Mouse (Mus musculus) heart, embryonic 12.5 days (tissue): ENCODE data around the gene Paqr6. TPM values are rescaled to one million over a fixed set of nuclear protein-coding genes. Genes with fewer than 3 reads are reported as not detected.

Experiments
- ATAC-seq: fragments of 200-750 bp; cut with Nextera tagmentation; 2 replicates; pipeline ENCODE4 v1.8.0; 2017; ENCODE audit warnings: moderate TSS enrichment, moderate library complexity; ENCODE audit not compliant: insufficient number of reproducible peaks, low FRiP score
- H3K27ac ChIP-seq: fragments of 300-500 bp; sonication (generic); 2 replicates; pipeline ENCODE4 v1.5.1; 2016; ENCODE audit warnings: mild to moderate bottlenecking, moderate library complexity; ENCODE audit not compliant: poor library complexity, severe bottlenecking
- H3K27me3 ChIP-seq: fragments of 300-500 bp; sonication (generic); replicated peaks from 2 replicates; pipeline ENCODE4 v1.6.1; 2016; ENCODE audit warnings: mild to moderate bottlenecking, moderate library complexity
- H3K36me3 ChIP-seq: fragments of 300-500 bp; sonication (generic); 2 replicates; pipeline ENCODE4 v1.6.1; 2016; ENCODE audit warnings: mild to moderate bottlenecking, moderate library complexity
- H3K4me1 ChIP-seq: fragments of 300-500 bp; sonication (generic); replicated peaks from 2 replicates; pipeline ENCODE4 v1.6.1; 2016; ENCODE audit warnings: mild to moderate bottlenecking
- H3K4me2 ChIP-seq: fragments of 300-500 bp; sonication (generic); 2 replicates; pipeline ENCODE4 v1.6.1; 2016; ENCODE audit warnings: mild to moderate bottlenecking, moderate library complexity
- H3K4me3 ChIP-seq: fragments of 300-500 bp; sonication (generic); 2 replicates; pipeline ENCODE4 v1.5.1; 2016; ENCODE audit warnings: mild to moderate bottlenecking
- H3K9ac ChIP-seq: fragments of 300-500 bp; sonication (generic); 2 replicates; pipeline ENCODE4 v1.6.1; 2016; ENCODE audit warnings: mild to moderate bottlenecking, moderate library complexity
- H3K9me3 ChIP-seq: fragments of 300-500 bp; sonication (generic); replicated peaks from 2 replicates; pipeline ENCODE4 v1.6.1; 2016; ENCODE audit warnings: mild to moderate bottlenecking, moderate library complexity
- WGBS: fragments of 180-500 bp; shearing (Covaris S2); methylation state at CpG from one replicate; pipeline ENCODE4 v1.1.7; 2016; 5-methylcytosine and 5-hydroxymethylcytosine counted together
- polyA plus RNA-seq: library from polyadenylated mRNA; unstranded; fragments of >200 nt; fragmentation: Nextera tagmentation; extraction: Ambion mirVana; gene quantifications from 2 replicates; pipeline ENCODE4 v1.2.1, GENCODE M21; 2016

Paqr6 gene
- polyA plus RNA-seq, 1 experiment from 2014 or later = 4.3 TPM

- no peak for ATAC-seq
- Histone ChIP-seq H3K27me3 (no peaks in the 10 kb centered on the region), H3K4me3 (no peak overlapping the region), H3K27ac (no peak overlapping the region), H3K9ac (no peak overlapping the region), H3K9me3 (no peaks in the 10 kb centered on the region), H3K36me3 (peaks cover 58% of the 10 kb centered on the region), H3K4me2 (no peak overlapping the region), H3K4me1 (no peaks in the 10 kb centered on the region)
- WGBS = 93% methylated on average over 6 of the region's 6 CpGs
These were observed 30.9 kb downstream of the Paqr6 start for GRCm38 (mm10) chr3:88395288-88395687.

DNA sequence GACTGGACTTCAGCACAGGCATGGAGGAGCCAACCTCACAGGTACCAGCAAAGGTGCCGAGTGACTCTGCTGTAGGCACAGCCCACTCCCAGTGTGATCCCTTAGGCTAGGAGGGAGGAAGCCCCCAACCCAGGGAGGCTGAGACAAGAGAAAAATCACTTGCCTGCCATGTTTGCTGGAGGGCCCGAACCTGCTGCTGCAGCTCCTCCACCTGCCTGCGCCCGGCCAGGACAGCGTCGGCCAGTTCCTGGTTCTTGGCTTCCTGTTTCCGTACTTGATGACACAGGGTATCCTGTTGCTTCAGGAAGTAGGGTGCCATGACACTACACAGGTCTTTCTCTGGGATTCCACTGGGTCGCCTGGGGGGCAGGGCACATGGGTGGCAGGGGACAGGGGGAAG, 31.4 kb downstream of the Paqr6 start:
- WGBS = 76% methylated on average over 8 of the region's 8 CpGs
- no peaks in the 10 kb centered on the region for H3K9me3 ChIP-seq
- no peaks in the 10 kb centered on the region for H3K4me1 ChIP-seq
- no peak overlapping the region for H3K4me3 ChIP-seq
- no peak overlapping the region for H3K27ac ChIP-seq
- H3K27me3 ChIP-seq = no peaks in the 10 kb centered on the region
- no peak overlapping the region for H3K9ac ChIP-seq
- peaks cover 59% of the 10 kb centered on the region for H3K36me3 ChIP-seq
- no peak for ATAC-seq
- no peak overlapping the region for H3K4me2 ChIP-seq

- Histone ChIP-seq H3K27me3 (no peaks in the 10 kb centered on the region), H3K9me3 (no peaks in the 10 kb centered on the region), H3K4me2 (no peak overlapping the region), H3K4me1 (no peaks in the 10 kb centered on the region), H3K4me3 (no peak overlapping the region), H3K27ac (no peak overlapping the region), H3K9ac (no peak overlapping the region), H3K36me3 (peaks cover 71% of the 10 kb centered on the region)
- 84% methylated on average over 2 of the region's 2 CpGs for WGBS
- no peak for ATAC-seq
These were observed 34.3 kb downstream of the Paqr6 start for GRCm38 (mm10) chr3:88398666-88399065.

- Histone ChIP-seq H3K9ac (no peak overlapping the region), H3K4me1 (peaks cover 14% of the 10 kb centered on the region), H3K9me3 (no peaks in the 10 kb centered on the region), H3K27ac (no peak overlapping the region), H3K27me3 (no peaks in the 10 kb centered on the region), H3K36me3 (peaks cover 35% of the 10 kb centered on the region), H3K4me3 (no peak overlapping the region), H3K4me2 (no peak overlapping the region)
- WGBS = 93% methylated on average over 10 of the region's 10 CpGs
- no peak for ATAC-seq
These were observed 39.3 kb downstream of the Paqr6 start for GRCm38 (mm10) chr3:88403522-88404230.

GRCm38 (mm10) chr3:88407090-88407489, 42.7 kb downstream of the Paqr6 start:
- H3K4me2 ChIP-seq = no peak overlapping the region
- no peak for ATAC-seq
- H3K36me3 ChIP-seq = peaks cover 19% of the 10 kb centered on the region
- WGBS = 1% methylated on average over 2 of the region's 2 CpGs
- no peaks in the 10 kb centered on the region for H3K9me3 ChIP-seq
- H3K4me1 ChIP-seq = peaks cover 31% of the 10 kb centered on the region
- no peak overlapping the region for H3K27ac ChIP-seq
- no peak overlapping the region; the same call in 1 of the 2 replicates for H3K9ac ChIP-seq
- H3K27me3 ChIP-seq = no peaks in the 10 kb centered on the region
- no peak overlapping the region for H3K4me3 ChIP-seq

DNA sequence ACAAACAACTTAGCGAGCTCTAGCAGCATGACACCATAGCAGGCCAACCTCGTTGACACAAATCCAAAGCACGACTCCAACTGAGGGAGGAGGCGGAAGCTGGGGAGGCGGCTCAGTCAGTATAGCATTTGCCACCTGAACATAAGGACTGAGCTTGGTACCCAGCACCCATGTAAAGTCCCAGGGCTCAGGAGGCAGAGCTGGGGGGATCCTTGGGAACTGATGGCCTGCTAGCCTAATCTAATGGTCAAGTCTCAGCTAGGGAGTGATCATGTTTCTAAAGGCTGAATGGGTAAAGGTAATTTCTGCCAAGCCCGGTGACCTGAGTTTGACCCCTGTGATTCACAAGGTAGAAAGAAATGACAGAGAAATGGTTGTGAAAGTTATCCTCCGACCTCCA, 43.1 kb downstream of the Paqr6 start:
- peaks cover 24% of the 10 kb centered on the region for H3K36me3 ChIP-seq

GRCm38 (mm10) chr3:88408953-88409352, 44.6 kb downstream of the Paqr6 start:
- Histone ChIP-seq H3K9ac (peak overlapping the region; percentile 82), H3K4me2 (peak overlapping the region; percentile 82), H3K4me1 (peaks cover 31% of the 10 kb centered on the region), H3K27ac (no peak overlapping the region), H3K27me3 (no peaks in the 10 kb centered on the region), H3K9me3 (no peaks in the 10 kb centered on the region), H3K36me3 (peaks cover 25% of the 10 kb centered on the region), H3K4me3 (peak overlapping the region; percentile 71)
- no peak for ATAC-seq
- WGBS = 61% methylated on average over 5 of the region's 5 CpGs

More for the DNA sequence above, 43.1 kb downstream of the Paqr6 start:
- 56% methylated on average over 7 of the region's 7 CpGs for WGBS
- Histone ChIP-seq H3K4me3 (no peak overlapping the region), H3K4me2 (no peak overlapping the region), H3K9me3 (no peaks in the 10 kb centered on the region), H3K27ac (no peak overlapping the region), H3K27me3 (no peaks in the 10 kb centered on the region), H3K4me1 (peaks cover 31% of the 10 kb centered on the region), H3K9ac (no peak overlapping the region)
- no peak for ATAC-seq

DNA sequence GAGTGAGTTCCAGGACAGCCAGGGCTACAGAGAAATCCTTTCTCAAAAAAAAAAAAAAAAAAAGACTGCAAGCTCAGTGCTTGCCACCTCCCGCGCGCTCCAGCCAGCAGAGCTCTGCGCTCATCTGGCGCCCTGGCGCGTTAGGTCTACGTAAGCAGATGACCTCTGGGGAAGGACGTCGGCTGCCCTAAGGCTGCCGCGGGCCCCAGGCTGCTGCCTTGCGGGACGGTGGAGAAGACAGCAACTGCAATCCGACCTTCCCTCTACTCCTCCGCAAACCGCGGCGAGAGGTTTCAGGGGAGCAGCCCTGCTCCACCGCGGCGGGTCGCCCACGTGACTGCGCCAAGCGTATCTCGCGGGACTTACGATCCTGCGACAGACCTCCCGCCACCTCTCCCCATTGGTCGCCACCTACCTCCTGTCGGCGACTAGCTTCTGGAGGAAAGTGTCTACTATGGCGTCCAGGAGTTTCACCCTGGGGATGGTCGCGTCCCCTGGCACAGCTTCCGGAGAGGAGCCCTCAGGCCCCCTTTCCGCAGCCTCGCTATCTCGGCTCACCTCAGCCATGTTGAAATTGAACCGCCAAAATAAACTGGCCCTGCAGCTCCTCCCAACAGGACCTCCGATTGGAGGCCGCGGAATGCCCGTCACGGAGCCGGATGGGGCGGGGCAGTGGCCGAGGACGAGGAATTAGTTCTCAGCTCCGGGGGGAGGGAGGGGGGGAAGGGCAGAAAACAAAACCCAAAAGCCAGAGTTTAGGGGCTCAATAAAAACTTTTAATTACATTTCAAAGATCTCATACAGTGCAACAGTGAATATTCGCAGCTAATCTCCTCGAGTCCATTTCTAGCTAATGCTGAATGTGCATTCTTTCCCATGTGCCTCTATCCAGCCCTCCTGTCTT, 45.6 kb downstream of the Paqr6 start, which contains the start of gene Pmf1:
TSS of gene Pmf1 (minus strand) at position 591 of the 904 bp plus-strand sequence.
- peak within 1 kb of the TSS; percentile 82 for H3K9ac ChIP-seq

DNA sequence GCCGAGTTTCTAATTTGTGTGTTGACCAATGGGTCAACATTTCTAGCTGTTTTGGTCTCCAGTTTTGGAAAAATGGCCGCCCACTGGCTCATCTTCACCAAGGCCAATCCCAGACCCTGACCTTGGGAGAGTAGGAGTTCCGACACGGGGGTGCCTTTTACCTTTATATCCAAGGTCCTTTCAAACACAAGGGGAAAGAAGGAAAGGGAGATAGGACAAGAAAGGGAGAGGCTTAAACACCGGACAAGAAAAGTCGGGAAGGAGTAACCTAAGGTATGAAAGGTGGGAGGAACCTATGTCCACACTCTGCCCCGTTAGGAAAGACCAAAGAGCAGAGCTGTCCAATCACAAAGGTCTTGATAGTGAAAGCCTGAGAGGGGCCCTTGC, 46.3 kb downstream of the Paqr6 start:
- peaks cover 33% of the 10 kb centered on the region for H3K36me3 ChIP-seq
- H3K27ac ChIP-seq = peak overlapping the region; percentile 96
- peak overlapping the region; percentile 71 for H3K4me3 ChIP-seq
- H3K4me2 ChIP-seq = peak overlapping the region; percentile 82
- ATAC-seq = no peak
- peak overlapping the region; percentile 82; the same call in 1 of the 2 replicates for H3K9ac ChIP-seq
- H3K9me3 ChIP-seq = no peaks in the 10 kb centered on the region
- H3K27me3 ChIP-seq = no peaks in the 10 kb centered on the region
- WGBS = 20% methylated on average over 7 of the region's 7 CpGs
- peaks cover 33% of the 10 kb centered on the region for H3K4me1 ChIP-seq

More for the DNA sequence above, 45.6 kb downstream of the Paqr6 start, which contains the start of gene Pmf1:
- peak within 1 kb of the TSS; percentile 71 for H3K4me3 ChIP-seq
- peak within 1 kb of the TSS; percentile 82 for H3K4me2 ChIP-seq
- no peaks in the 10 kb centered on the region for H3K27me3 ChIP-seq
- H3K27ac ChIP-seq = peak within 1 kb of the TSS; percentile 96
- peaks cover 31% of the 10 kb centered on the region for H3K4me1 ChIP-seq
- WGBS = under 1% methylated on average over 54 of the region's 54 CpGs
- ATAC-seq = peak; percentile 95
- no peaks in the 10 kb centered on the region for H3K9me3 ChIP-seq
- H3K36me3 ChIP-seq = peaks cover 27% of the 10 kb centered on the region

GRCm38 (mm10) chr3:88411681-88412080, 47.3 kb downstream of the Paqr6 start:
- H3K9me3 ChIP-seq = no peaks in the 10 kb centered on the region
- peaks cover 44% of the 10 kb centered on the region for H3K36me3 ChIP-seq
- 85% methylated on average over 4 of the region's 4 CpGs for WGBS
- H3K27me3 ChIP-seq = no peaks in the 10 kb centered on the region
- no peak overlapping the region for H3K9ac ChIP-seq
- no peak overlapping the region for H3K4me2 ChIP-seq
- ATAC-seq = no peak
- H3K4me1 ChIP-seq = peaks cover 41% of the 10 kb centered on the region
- no peak overlapping the region for H3K27ac ChIP-seq
- no peak overlapping the region for H3K4me3 ChIP-seq

DNA sequence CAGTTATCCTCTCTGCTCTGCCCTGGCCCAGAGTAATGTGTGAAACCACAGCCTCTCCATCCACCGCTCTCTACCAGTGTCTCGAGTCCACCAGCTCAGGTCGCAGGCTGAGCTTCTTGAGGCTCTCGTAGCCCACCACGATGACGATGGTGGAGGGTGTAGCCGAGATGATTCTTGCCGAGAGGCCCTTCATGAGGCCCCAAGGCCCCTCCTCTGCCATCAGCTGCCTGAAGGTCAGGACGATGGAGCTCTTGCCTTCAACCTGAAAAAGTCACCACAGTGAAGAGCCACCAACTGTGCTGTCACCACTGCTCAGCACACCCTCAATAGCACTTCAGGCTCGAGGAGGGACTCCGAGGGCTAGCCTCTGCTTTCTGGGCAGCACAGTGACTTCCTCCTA, 48.3 kb downstream of the Paqr6 start:
- ATAC-seq = no peak
- 80% methylated on average over 11 of the region's 11 CpGs for WGBS
- no peak overlapping the region for H3K4me2 ChIP-seq
- H3K9me3 ChIP-seq = no peaks in the 10 kb centered on the region
- no peak overlapping the region for H3K4me3 ChIP-seq
- H3K36me3 ChIP-seq = peaks cover 50% of the 10 kb centered on the region
- no peaks in the 10 kb centered on the region for H3K27me3 ChIP-seq
- no peak overlapping the region for H3K27ac ChIP-seq
- H3K9ac ChIP-seq = no peak overlapping the region
- peaks cover 35% of the 10 kb centered on the region for H3K4me1 ChIP-seq
